Mouse (Mus musculus): ENCODE data around the gene Fbxl7. TPM values are rescaled to one million over a fixed set of nuclear protein-coding genes. Genes with fewer than 3 reads are reported as not detected.

The Fbxl7 gene
- polyA plus RNA-seq, 1 experiment = 0.87 TPM

DNA sequence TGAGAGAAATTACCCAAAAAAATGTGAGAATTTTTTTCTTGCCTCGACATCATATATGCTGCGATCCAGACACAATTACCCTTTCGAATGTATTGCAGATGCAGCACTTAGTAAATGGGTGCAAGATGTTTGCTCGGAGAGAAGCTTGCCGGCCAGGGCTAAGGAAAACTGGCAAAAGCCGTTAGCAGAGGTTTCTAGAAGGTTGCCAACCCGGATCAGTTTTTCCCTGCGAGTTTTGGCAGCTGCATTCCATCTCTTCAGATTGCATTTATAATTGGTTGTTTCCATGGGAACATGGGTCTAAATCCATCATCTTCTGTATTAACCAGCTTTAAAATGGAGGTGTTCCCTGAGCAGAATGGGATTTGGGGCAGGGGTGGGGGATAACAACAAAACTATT, 240.4 kb downstream of the Fbxl7 start:
- H3K4me1 ChIP-seq (ENCODE audit: control insufficient read depth, insufficient read depth, low read length) = no peaks in the 10 kb centered on the region
- TF ChIP-seq POLR2A (IDR thresholded peaks at IDR 0.05; ENCODE audit: borderline replicate concordance, control insufficient read depth, low read depth, low read length) (no peak), CTCF (IDR thresholded peaks at IDR 0.05; ENCODE audit: control insufficient read depth, insufficient read depth, low read length) (no peak)
- 80% methylated on average over 8 of the region's 8 CpGs for WGBS
- H3K27ac ChIP-seq (ENCODE audit: control insufficient read depth, insufficient read depth, low read depth, low read length, poor library complexity) = no peak overlapping the region
- no peak overlapping the region for H3K4me3 ChIP-seq (replicated peaks; ENCODE audit: control insufficient read depth, low read depth, low read length)

DNA sequence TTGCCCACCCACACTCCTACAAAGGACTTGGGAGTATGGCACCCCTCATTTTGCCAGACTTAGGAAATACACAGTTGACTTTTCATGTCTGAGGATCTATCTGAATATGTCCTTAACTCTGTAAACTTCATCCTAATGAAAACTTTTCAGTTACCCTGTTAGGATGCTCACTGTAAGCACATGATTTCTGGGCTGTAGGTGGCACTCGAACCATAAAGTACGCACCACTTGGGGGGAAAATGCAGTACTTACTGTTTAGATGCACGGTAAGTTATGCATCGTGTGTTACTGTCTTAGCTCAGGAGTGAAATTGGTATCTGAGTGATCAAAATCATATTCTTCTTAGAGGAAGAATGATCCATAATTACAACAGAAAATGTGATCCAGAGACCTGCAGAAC, 252.8 kb downstream of the Fbxl7 start:
- WGBS = 72% methylated on average over 4 of the region's 4 CpGs
- Histone ChIP-seq H3K4me3 (replicated peaks; ENCODE audit: control insufficient read depth, low read depth, low read length) (no peak overlapping the region), H3K4me1 (ENCODE audit: control insufficient read depth, insufficient read depth, low read length) (no peaks in the 10 kb centered on the region), H3K27ac (ENCODE audit: control insufficient read depth, insufficient read depth, low read depth, low read length, poor library complexity) (no peak overlapping the region)
- TF ChIP-seq CTCF (IDR thresholded peaks at IDR 0.05; ENCODE audit: control insufficient read depth, insufficient read depth, low read length) (no peak), POLR2A (IDR thresholded peaks at IDR 0.05; ENCODE audit: borderline replicate concordance, control insufficient read depth, low read depth, low read length) (no peak)

DNA sequence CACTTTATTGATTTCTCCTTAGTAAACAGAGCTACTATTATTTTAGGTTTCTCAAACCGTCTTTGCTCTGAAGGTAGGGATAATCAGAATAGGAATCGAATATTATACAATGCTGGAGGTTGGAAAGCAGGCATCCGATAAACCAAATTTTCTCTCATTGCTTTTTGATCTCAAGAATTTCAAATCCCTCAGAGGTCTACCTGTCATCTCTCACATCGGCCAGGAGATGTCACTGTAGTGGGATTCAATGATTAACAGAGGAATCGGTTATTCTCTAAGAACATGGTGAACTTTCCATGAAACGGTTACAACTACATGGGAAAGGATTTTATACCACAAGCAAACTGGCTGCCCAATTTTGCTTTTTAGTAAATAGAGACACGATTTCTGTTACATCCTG, 255.7 kb downstream of the Fbxl7 start:
- TF ChIP-seq POLR2A (IDR thresholded peaks at IDR 0.05; ENCODE audit: borderline replicate concordance, control insufficient read depth, low read depth, low read length) (no peak), CTCF (IDR thresholded peaks at IDR 0.05; ENCODE audit: control insufficient read depth, insufficient read depth, low read length) (no peak)
- 59% methylated on average over 7 of the region's 7 CpGs for WGBS
- Histone ChIP-seq H3K4me1 (ENCODE audit: control insufficient read depth, insufficient read depth, low read length) (no peaks in the 10 kb centered on the region), H3K4me3 (replicated peaks; ENCODE audit: control insufficient read depth, low read depth, low read length) (no peak overlapping the region), H3K27ac (ENCODE audit: control insufficient read depth, insufficient read depth, low read depth, low read length, poor library complexity) (no peak overlapping the region)

DNA sequence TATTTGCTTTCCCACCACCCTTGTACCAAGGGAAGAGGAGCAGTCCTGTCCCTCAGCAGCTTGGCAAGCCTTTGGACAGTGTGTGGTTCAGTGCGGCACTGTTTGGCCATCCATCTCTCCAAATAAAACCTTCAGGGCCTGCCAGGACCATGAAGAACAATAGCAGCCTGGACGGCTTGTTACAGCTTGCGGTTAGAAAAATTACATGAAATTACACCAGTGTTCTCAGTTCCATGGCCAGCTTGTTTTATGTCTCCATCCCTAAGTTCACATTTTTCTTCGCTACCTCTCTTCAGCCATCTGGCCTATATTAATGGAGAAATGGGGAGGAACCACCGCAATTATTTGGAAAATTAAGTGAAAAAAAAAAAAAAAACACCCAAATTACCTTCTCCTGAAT, 259.8 kb downstream of the Fbxl7 start:
- TF ChIP-seq POLR2A (IDR thresholded peaks at IDR 0.05; ENCODE audit: borderline replicate concordance, control insufficient read depth, low read depth, low read length) (no peak), CTCF (IDR thresholded peaks at IDR 0.05; ENCODE audit: control insufficient read depth, insufficient read depth, low read length) (no peak)
- Histone ChIP-seq H3K4me1 (ENCODE audit: control insufficient read depth, insufficient read depth, low read length) (no peaks in the 10 kb centered on the region), H3K4me3 (replicated peaks; ENCODE audit: control insufficient read depth, low read depth, low read length) (no peak overlapping the region), H3K27ac (ENCODE audit: control insufficient read depth, insufficient read depth, low read depth, low read length, poor library complexity) (no peak overlapping the region)
- WGBS = 86% methylated on average over 5 of the region's 5 CpGs

DNA sequence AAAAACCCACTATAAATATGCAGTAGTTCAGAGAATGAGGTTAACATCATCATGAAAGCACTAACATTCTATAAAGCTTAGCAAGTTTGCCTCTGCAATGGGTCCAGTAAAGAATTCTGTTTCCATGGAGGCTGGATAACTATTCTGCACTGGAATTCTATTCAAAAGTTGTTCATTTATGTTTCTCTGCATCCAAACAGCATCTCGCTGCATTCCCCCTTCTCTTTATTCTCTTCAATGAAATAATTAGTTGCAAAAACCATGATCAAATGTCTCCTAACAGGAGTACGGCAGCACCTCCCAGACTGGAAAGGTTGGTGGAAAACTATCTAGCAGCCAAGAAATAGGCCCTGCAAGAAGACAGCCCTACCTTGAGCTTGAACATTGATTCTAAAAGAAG, 267.2 kb downstream of the Fbxl7 start:
- no peak for TF ChIP-seq POLR2A (IDR thresholded peaks at IDR 0.05; ENCODE audit: borderline replicate concordance, control insufficient read depth, low read depth, low read length)
- no peak for TF ChIP-seq CTCF (IDR thresholded peaks at IDR 0.05; ENCODE audit: control insufficient read depth, insufficient read depth, low read length)
- no peak overlapping the region for H3K4me3 ChIP-seq (replicated peaks; ENCODE audit: control insufficient read depth, low read depth, low read length)
- no peak overlapping the region for H3K27ac ChIP-seq (ENCODE audit: control insufficient read depth, insufficient read depth, low read depth, low read length, poor library complexity)
- WGBS = 79% methylated on average over 2 of the region's 2 CpGs
- H3K4me1 ChIP-seq (ENCODE audit: control insufficient read depth, insufficient read depth, low read length) = no peaks in the 10 kb centered on the region

DNA sequence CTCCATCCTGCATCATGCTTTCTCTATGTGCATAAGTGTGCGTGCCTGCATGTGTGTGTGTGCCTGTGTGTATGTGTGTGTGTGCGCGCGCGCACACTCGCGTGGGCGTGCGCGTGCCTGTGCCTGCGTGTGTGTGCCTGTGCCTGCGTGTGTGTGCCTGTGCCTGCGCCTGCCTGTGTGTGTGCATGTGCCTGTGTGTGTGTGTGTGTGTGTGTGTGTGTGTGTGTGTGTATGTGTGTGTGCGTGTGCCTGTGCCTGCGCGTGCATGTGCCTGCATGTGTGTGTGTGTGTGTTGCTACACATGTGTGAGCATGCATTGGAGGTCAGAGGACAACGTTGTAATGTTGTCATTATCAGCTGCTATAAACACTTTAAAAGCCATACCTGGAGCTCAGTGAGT, 272.1 kb downstream of the Fbxl7 start:
- no peak for TF ChIP-seq CTCF (IDR thresholded peaks at IDR 0.05; ENCODE audit: control insufficient read depth, insufficient read depth, low read length)
- TF ChIP-seq POLR2A (IDR thresholded peaks at IDR 0.05; ENCODE audit: borderline replicate concordance, control insufficient read depth, low read depth, low read length) = no peak
- Histone ChIP-seq H3K4me3 (replicated peaks; ENCODE audit: control insufficient read depth, low read depth, low read length) (no peak overlapping the region), H3K27ac (ENCODE audit: control insufficient read depth, insufficient read depth, low read depth, low read length, poor library complexity) (no peak overlapping the region), H3K4me1 (ENCODE audit: control insufficient read depth, insufficient read depth, low read length) (no peaks in the 10 kb centered on the region)
- WGBS = 88% methylated on average over 17 of the region's 17 CpGs

DNA sequence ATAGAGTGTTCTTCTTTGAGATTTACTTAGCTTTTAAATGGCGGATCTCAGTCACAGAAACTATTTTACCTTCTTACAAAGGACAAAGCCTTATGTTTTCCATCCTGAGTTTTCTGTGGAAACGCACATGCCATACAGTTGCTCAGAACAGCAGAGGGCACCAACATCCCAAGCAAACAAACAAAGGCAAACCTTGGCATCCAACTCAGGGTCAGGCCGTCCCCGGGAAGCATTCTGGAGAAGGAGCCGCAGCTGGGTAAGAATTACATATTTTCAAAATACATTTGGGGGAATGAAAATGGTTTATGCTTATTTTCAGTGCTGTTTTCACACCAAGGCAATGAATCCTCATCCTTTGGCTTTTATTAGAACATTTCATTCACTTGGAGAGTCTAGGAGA, 275.1 kb downstream of the Fbxl7 start:
- H3K27ac ChIP-seq (ENCODE audit: control insufficient read depth, insufficient read depth, low read depth, low read length, poor library complexity) = no peak overlapping the region
- no peaks in the 10 kb centered on the region for H3K4me1 ChIP-seq (ENCODE audit: control insufficient read depth, insufficient read depth, low read length)
- H3K4me3 ChIP-seq (replicated peaks; ENCODE audit: control insufficient read depth, low read depth, low read length) = no peak overlapping the region
- WGBS = 64% methylated on average over 5 of the region's 5 CpGs
- no peak for TF ChIP-seq POLR2A (IDR thresholded peaks at IDR 0.05; ENCODE audit: borderline replicate concordance, control insufficient read depth, low read depth, low read length)
- no peak for TF ChIP-seq CTCF (IDR thresholded peaks at IDR 0.05; ENCODE audit: control insufficient read depth, insufficient read depth, low read length)

DNA sequence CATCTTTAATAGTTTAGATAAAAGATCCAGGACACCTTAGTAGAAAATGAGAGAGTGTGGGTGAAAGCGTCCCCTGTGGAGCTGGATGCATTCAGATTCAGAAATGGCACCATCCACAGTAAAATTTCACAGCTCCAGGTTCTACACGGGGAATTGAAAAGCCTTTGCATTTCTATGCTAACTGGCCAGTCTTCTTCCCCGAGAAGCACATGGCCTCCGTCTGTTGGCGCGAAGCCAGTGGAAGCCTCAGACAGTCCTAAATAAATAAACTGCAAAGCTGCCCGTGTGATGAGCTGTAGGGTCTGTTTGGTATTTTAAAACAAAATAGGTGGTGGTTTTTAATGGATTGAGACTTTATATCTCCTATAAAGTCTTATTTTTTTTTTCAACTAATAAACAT, 276.2 kb downstream of the Fbxl7 start:
- no peaks in the 10 kb centered on the region for H3K4me1 ChIP-seq (ENCODE audit: control insufficient read depth, insufficient read depth, low read length)
- TF ChIP-seq CTCF (IDR thresholded peaks at IDR 0.05; ENCODE audit: control insufficient read depth, insufficient read depth, low read length) (no peak), POLR2A (IDR thresholded peaks at IDR 0.05; ENCODE audit: borderline replicate concordance, control insufficient read depth, low read depth, low read length) (no peak)
- 71% methylated on average over 7 of the region's 7 CpGs for WGBS
- no peak overlapping the region for H3K27ac ChIP-seq (ENCODE audit: control insufficient read depth, insufficient read depth, low read depth, low read length, poor library complexity)
- no peak overlapping the region for H3K4me3 ChIP-seq (replicated peaks; ENCODE audit: control insufficient read depth, low read depth, low read length)

DNA sequence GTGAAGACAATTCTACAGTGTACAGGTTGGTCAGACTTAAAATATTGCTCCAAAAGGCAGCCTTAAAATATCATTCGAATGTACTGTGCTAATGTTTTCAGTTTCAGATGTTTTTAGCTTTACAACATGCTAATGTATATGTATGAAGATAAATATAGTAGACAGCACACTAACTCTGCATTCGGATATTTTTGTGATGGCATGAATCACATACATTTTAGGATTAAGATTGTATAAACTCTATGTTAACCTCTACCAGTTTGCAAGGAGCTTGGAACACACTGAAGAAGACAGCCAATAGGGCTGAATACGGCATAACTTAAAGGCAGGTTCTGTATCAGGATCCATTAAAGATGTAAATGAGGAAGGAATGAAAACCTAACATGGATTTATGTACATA, 299.1 kb downstream of the Fbxl7 start:
- H3K4me1 ChIP-seq (ENCODE audit: control insufficient read depth, insufficient read depth, low read length) = no peaks in the 10 kb centered on the region
- no peak overlapping the region for H3K27ac ChIP-seq (ENCODE audit: control insufficient read depth, insufficient read depth, low read depth, low read length, poor library complexity)
- TF ChIP-seq CTCF (IDR thresholded peaks at IDR 0.05; ENCODE audit: control insufficient read depth, insufficient read depth, low read length) (no peak), POLR2A (IDR thresholded peaks at IDR 0.05; ENCODE audit: borderline replicate concordance, control insufficient read depth, low read depth, low read length) (no peak)
- 66% methylated on average over 3 of the region's 3 CpGs for WGBS
- H3K4me3 ChIP-seq (replicated peaks; ENCODE audit: control insufficient read depth, low read depth, low read length) = no peak overlapping the region
